Mouse (Mus musculus): ENCODE data around the gene Dner. TPM values are rescaled to one million over a fixed set of nuclear protein-coding genes. Genes with fewer than 3 reads are reported as not detected.

Gene Dner
- polyA plus RNA-seq, 1 experiment from 2014 or later = 143 TPM

GRCm38 (mm10) chr1:84427757-84428156, 268.3 kb downstream of the Dner start:
- Histone ChIP-seq H3K9me3 (no peaks in the 10 kb centered on the region), H3K36me3 (no peaks in the 10 kb centered on the region), H3K27me3 (replicated peaks) (no peaks in the 10 kb centered on the region), H3K27ac (no peak overlapping the region), H3K4me3 (no peak overlapping the region), H3K9ac (no peak overlapping the region), H3K4me2 (replicated peaks) (no peak overlapping the region), H3K4me1 (no peaks in the 10 kb centered on the region)
- ATAC-seq (ENCODE audit: low FRiP score, low read depth) = no peak
- 84% methylated on average over 11 of the region's 11 CpGs for WGBS

- Histone ChIP-seq H3K27ac (no peak overlapping the region), H3K27me3 (replicated peaks) (no peaks in the 10 kb centered on the region), H3K4me2 (replicated peaks) (no peak overlapping the region), H3K9me3 (no peaks in the 10 kb centered on the region), H3K4me1 (no peaks in the 10 kb centered on the region), H3K4me3 (no peak overlapping the region), H3K9ac (no peak overlapping the region), H3K36me3 (no peaks in the 10 kb centered on the region)
- WGBS = 84% methylated on average over 5 of the region's 5 CpGs
- no peak for ATAC-seq (ENCODE audit: low FRiP score, low read depth)
Measured at GRCm38 (mm10) chr1:84426679-84427078, 269.3 kb downstream of the Dner start.

GRCm38 (mm10) chr1:84422881-84423280, 273.1 kb downstream of the Dner start:
- ATAC-seq (ENCODE audit: low FRiP score, low read depth) = no peak
- 77% methylated on average over 2 of the region's 2 CpGs for WGBS

GRCm38 (mm10) chr1:84421845-84422244, 274.2 kb downstream of the Dner start:
- H3K36me3 ChIP-seq = no peaks in the 10 kb centered on the region
- no peaks in the 10 kb centered on the region for H3K4me1 ChIP-seq
- H3K9me3 ChIP-seq = no peaks in the 10 kb centered on the region
- no peak overlapping the region for H3K4me3 ChIP-seq
- no peak overlapping the region for H3K4me2 ChIP-seq (replicated peaks)
- ATAC-seq (ENCODE audit: low FRiP score, low read depth) = no peak
- WGBS = 88% methylated on average over 1 of the region's 1 CpGs
- no peak overlapping the region for H3K9ac ChIP-seq
- no peaks in the 10 kb centered on the region for H3K27me3 ChIP-seq (replicated peaks)
- H3K27ac ChIP-seq = no peak overlapping the region

More at GRCm38 (mm10) chr1:84422881-84423280, 273.1 kb downstream of the Dner start:
- Histone ChIP-seq H3K9me3 (no peaks in the 10 kb centered on the region), H3K36me3 (no peaks in the 10 kb centered on the region), H3K4me2 (replicated peaks) (no peak overlapping the region), H3K27ac (no peak overlapping the region), H3K9ac (no peak overlapping the region), H3K27me3 (replicated peaks) (no peaks in the 10 kb centered on the region), H3K4me1 (no peaks in the 10 kb centered on the region), H3K4me3 (no peak overlapping the region)

DNA sequence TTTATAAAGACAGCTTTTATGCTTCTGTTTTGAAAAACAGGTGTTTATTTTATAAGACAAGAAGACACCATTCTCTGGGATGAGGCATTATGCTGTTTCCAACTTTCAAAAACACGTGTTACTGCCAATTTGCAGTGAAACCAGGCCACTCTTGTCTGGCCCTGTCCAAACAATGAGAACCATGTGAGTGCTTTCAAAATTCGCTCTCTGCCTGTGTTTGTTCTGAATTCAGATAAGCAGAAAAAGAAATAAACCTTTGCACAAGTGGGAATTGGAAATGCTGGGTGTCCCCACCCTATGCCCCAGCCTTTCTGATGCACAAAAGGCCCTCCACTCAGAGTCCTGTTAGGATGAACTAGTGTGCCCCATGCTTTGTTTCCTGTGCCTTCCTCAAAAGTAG, 276.6 kb downstream of the Dner start:
- no peaks in the 10 kb centered on the region for H3K9me3 ChIP-seq
- no peak for ATAC-seq (ENCODE audit: low FRiP score, low read depth)
- WGBS = 69% methylated on average over 2 of the region's 2 CpGs

GRCm38 (mm10) chr1:84418511-84418910, 277.5 kb downstream of the Dner start:
- WGBS = 50% methylated on average over 9 of the region's 9 CpGs
- Histone ChIP-seq H3K4me3 (no peak overlapping the region), H3K9me3 (no peaks in the 10 kb centered on the region), H3K4me2 (replicated peaks) (no peak overlapping the region), H3K4me1 (no peaks in the 10 kb centered on the region), H3K36me3 (no peaks in the 10 kb centered on the region), H3K9ac (no peak overlapping the region), H3K27me3 (replicated peaks) (no peaks in the 10 kb centered on the region), H3K27ac (no peak overlapping the region)
- ATAC-seq (ENCODE audit: low FRiP score, low read depth) = no peak

More for the DNA sequence above, 276.6 kb downstream of the Dner start:
- no peaks in the 10 kb centered on the region for H3K36me3 ChIP-seq
- no peak overlapping the region for H3K9ac ChIP-seq
- H3K27me3 ChIP-seq (replicated peaks) = no peaks in the 10 kb centered on the region
- no peak overlapping the region for H3K4me2 ChIP-seq (replicated peaks)
- no peaks in the 10 kb centered on the region for H3K4me1 ChIP-seq
- no peak overlapping the region for H3K4me3 ChIP-seq
- H3K27ac ChIP-seq = no peak overlapping the region

DNA sequence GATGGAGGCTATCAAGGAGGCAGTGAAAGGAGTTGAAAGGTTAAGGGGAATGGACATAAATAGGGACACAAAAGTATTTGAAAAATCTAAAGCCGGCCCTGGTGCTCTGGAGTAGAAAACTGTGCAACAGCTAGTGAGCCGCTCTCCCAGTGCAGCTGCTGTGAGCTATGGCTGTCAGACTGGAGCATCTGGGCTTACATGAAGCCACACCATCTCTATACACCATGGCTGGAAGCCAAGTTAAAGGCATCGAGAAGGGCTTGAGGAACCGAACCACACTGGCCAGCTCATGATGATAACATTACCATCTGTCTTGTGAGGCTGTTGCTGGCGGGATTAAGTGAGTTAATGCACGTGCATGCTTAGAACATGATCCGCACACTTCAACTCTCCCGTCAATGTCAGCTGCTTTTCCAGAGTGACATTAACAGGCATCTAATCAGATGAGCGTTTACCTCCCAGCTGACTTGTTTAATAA, 278.2 kb downstream of the Dner start:
- no peak overlapping the region for H3K27ac ChIP-seq
- no peak overlapping the region for H3K9ac ChIP-seq
- no peak overlapping the region for H3K4me2 ChIP-seq (replicated peaks)
- no peak for ATAC-seq (ENCODE audit: low FRiP score, low read depth)
- no peak overlapping the region for H3K4me3 ChIP-seq
- 80% methylated on average over 9 of the region's 9 CpGs for WGBS
- no peaks in the 10 kb centered on the region for H3K27me3 ChIP-seq (replicated peaks)
- no peaks in the 10 kb centered on the region for H3K36me3 ChIP-seq
- no peaks in the 10 kb centered on the region for H3K9me3 ChIP-seq
- no peaks in the 10 kb centered on the region for H3K4me1 ChIP-seq

DNA sequence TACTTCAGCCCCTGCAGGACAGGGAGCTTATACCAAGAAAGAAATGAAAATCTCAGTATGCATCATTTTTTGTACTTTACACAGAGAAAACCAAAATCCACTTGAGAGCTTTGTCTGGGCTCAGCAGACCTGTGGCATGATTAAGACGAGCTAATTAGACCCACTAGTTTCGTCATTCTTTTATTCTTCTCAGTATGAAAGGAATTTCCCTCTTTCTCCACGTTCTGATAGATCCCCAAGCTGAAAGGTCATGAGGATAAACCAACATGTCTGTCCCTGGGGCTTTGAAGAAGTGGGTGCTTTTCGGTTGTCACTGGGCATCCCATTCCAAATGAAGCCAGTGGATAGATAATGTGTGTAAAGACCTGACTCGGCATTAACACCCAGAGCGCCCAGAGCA, 278.7 kb downstream of the Dner start:
- Histone ChIP-seq H3K9me3 (no peaks in the 10 kb centered on the region), H3K27me3 (replicated peaks) (no peaks in the 10 kb centered on the region), H3K4me3 (no peak overlapping the region), H3K9ac (no peak overlapping the region), H3K36me3 (no peaks in the 10 kb centered on the region), H3K4me1 (no peaks in the 10 kb centered on the region), H3K27ac (no peak overlapping the region), H3K4me2 (replicated peaks) (no peak overlapping the region)
- ATAC-seq (ENCODE audit: low FRiP score, low read depth) = no peak
- WGBS = 76% methylated on average over 6 of the region's 6 CpGs

- no peaks in the 10 kb centered on the region for H3K9me3 ChIP-seq
- H3K27me3 ChIP-seq (replicated peaks) = no peaks in the 10 kb centered on the region
- H3K4me1 ChIP-seq = no peaks in the 10 kb centered on the region
- H3K36me3 ChIP-seq = peaks cover 4% of the 10 kb centered on the region; the same call in 1 of the 2 replicates
- H3K4me2 ChIP-seq (replicated peaks) = no peak overlapping the region
- 86% methylated on average over 3 of the region's 3 CpGs for WGBS
- H3K27ac ChIP-seq = no peak overlapping the region
- no peak overlapping the region for H3K9ac ChIP-seq
- no peak for ATAC-seq (ENCODE audit: low FRiP score, low read depth)
- H3K4me3 ChIP-seq = no peak overlapping the region
Measured at GRCm38 (mm10) chr1:84414464-84414863, 281.6 kb downstream of the Dner start.

DNA sequence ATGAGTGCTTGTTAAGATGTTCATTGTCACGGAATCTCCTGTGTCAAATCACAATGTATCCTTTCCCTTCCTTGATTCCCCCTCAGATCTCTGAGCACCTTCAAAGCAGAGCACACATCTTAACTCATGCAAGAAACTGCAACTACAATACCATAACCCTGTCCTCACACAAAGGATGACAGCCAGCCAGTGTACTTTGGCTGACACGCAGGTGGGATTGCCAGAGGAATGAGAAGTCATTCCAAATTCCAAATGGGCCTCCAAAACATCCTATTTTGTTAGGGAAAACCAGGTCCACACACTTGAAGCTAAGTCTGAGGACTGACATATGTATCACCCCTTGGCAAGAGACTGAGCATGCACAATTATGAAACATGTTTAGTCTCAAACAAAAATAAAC, 286.5 kb downstream of the Dner start:
- peaks cover 4% of the 10 kb centered on the region; the same call in 1 of the 2 replicates for H3K36me3 ChIP-seq
- H3K9me3 ChIP-seq = no peaks in the 10 kb centered on the region
- H3K4me1 ChIP-seq = no peaks in the 10 kb centered on the region
- no peaks in the 10 kb centered on the region for H3K27me3 ChIP-seq (replicated peaks)
- no peak overlapping the region for H3K27ac ChIP-seq
- WGBS = 77% methylated on average over 2 of the region's 2 CpGs
- ATAC-seq (ENCODE audit: low FRiP score, low read depth) = no peak
- H3K4me3 ChIP-seq = no peak overlapping the region
- H3K4me2 ChIP-seq (replicated peaks) = no peak overlapping the region
- no peak overlapping the region for H3K9ac ChIP-seq

GRCm38 (mm10) chr1:84408873-84409272, 287.1 kb downstream of the Dner start:
- Histone ChIP-seq H3K4me3 (no peak overlapping the region), H3K27me3 (replicated peaks) (no peaks in the 10 kb centered on the region), H3K4me2 (replicated peaks) (no peak overlapping the region), H3K9ac (no peak overlapping the region), H3K36me3 (peaks cover 4% of the 10 kb centered on the region; the same call in 1 of the 2 replicates), H3K9me3 (no peaks in the 10 kb centered on the region), H3K4me1 (no peaks in the 10 kb centered on the region), H3K27ac (no peak overlapping the region)
- ATAC-seq (ENCODE audit: low FRiP score, low read depth) = no peak
- 85% methylated on average over 2 of the region's 2 CpGs for WGBS

GRCm38 (mm10) chr1:84406891-84407290, 289.1 kb downstream of the Dner start:
- ATAC-seq (ENCODE audit: low FRiP score, low read depth) = no peak
- Histone ChIP-seq H3K36me3 (peaks cover 4% of the 10 kb centered on the region; the same call in 1 of the 2 replicates), H3K4me2 (replicated peaks) (no peak overlapping the region), H3K27ac (no peak overlapping the region), H3K4me1 (no peaks in the 10 kb centered on the region), H3K27me3 (replicated peaks) (no peaks in the 10 kb centered on the region), H3K4me3 (no peak overlapping the region), H3K9ac (no peak overlapping the region), H3K9me3 (no peaks in the 10 kb centered on the region)
- 79% methylated on average over 4 of the region's 4 CpGs for WGBS

DNA sequence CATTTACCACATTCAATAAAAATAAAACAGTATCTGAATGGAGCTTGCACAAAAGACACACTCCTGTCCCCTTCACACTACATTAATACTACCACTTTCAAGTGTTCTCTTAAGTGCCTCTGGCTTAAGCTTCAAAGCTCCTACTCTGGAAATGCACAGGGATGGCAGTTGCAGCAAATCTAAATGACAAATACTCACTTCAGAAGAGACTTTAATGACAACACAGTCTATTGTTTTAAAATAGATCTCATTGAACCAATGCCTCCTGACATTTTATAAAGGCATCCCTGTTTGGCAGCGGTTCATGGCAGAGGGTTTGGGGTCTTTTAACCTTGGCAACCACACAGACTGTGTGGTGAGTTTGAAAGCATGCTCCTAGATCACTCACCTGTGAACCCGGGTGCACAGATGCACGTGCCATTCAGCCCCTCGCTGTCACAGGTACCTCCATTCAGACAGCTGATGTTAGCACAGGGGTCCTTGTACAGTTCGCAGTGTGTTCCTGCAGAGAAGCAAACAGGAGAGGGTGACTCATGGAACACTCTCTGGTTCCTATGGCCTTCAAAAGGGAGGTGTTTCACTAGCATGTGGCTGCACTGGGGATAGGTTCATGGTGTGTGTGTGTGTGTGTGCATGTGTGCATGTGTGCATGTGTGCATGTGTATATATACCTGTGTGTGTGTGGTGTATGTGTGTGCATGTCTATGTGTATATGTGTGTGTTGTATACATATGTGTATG, 290.3 kb downstream of the Dner start:
- Histone ChIP-seq H3K9me3 (no peaks in the 10 kb centered on the region), H3K4me3 (no peak overlapping the region), H3K36me3 (no peaks in the 10 kb centered on the region), H3K9ac (no peak overlapping the region), H3K27me3 (replicated peaks) (no peaks in the 10 kb centered on the region), H3K4me2 (replicated peaks) (no peak overlapping the region), H3K4me1 (no peaks in the 10 kb centered on the region), H3K27ac (no peak overlapping the region)
- ATAC-seq (ENCODE audit: low FRiP score, low read depth) = no peak
- WGBS = 85% methylated on average over 5 of the region's 5 CpGs
